Mouse (Mus musculus) c-Kit-positive CD71-positive TER-119-positive erythroid progenitor cells, embryonic 14.5 days (primary cell): Measurements from ENCODE around the gene Ubxn11.

Source experiments
- DNase-seq: peaks from one replicate; pipeline ENCODE4 v3.0.0-alpha.2; 2013; ENCODE audit warnings: low spot score

Ubxn11 gene

DNA sequence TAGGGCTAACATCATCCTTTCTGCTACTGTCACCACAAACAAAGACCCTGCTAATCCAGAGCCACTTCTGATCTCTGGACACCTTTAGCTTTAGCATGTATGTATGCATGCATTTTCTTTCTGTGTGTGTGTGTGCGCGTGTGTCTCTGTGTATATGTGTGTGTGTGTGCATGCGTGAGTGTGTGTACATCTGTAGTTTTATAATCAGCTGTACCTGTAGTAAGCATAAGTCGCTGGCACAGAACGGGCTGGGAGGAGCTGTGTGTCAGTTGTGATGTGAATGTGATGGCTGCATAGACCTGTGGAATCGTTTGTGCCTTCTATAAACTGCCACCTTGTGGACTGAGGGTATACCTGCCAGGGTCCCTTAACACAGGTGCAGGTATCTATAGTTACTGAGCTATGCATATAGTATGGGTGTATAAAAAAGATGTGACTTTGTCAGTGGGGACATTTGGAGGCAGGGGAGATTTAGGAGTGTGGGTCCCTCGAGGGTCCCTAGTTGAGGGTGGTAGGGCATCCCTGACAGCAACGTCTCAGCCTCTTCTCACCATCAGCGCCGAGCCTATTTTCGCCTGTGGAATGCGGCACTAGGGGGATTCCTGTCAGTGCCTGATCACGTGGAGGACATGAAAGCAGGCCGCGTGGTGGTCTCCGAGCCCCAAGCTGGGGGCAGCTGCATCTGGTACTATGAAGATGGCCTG lies 11.7 kb upstream of the Ubxn11 start:
- DNase-seq: no peak

GRCm38 (mm10) chr4:134091225-134091529 lies 11.2 kb upstream of the Ubxn11 start:
- no peak for DNase-seq

GRCm38 (mm10) chr4:134092382-134093288 lies 9.7 kb upstream of the Ubxn11 start:
- DNase-seq: peak; percentile 54

- DNase-seq: no peak
Observed at GRCm38 (mm10) chr4:134094004-134094564, 8.3 kb upstream of the Ubxn11 start.

GRCm38 (mm10) chr4:134094923-134095547 lies 7.3 kb upstream of the Ubxn11 start, which contains the start of gene Cd52:
Gene Cd52 (minus strand): TSS chr4:134095082.
- no peak for DNase-seq

GRCm38 (mm10) chr4:134096120-134096519 lies 6.2 kb upstream of the Ubxn11 start:
- DNase-seq: no peak

DNA sequence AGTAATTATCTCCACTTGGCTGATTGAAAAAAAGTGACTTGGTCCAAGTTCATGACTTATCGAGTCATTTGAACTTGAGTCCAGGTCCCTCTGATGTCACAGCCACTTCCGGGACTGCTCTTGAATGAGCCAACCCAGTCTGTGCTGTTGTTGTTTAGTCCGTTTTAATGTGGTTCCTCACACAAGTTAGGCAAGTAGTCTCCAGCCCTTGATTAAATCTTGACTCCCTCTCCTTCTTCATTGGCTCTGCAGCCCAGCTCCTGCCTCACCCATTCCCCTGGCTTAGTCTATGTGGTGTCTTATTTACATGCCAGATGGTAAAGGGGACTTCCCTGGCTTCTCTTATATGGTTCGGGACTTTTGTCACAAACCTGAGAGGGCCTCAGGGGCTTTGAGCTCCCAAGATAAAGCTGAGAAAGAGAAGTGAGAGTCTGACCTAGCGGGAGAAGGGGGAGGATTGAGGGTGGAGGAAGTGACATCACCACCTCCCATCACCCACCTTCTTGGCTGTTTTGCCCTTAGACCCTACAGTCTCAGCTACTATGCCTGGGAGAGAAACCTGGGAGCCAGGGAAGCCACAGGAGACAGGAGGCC lies 5.3 kb upstream of the Ubxn11 start:
- DNase-seq: no peak

DNA sequence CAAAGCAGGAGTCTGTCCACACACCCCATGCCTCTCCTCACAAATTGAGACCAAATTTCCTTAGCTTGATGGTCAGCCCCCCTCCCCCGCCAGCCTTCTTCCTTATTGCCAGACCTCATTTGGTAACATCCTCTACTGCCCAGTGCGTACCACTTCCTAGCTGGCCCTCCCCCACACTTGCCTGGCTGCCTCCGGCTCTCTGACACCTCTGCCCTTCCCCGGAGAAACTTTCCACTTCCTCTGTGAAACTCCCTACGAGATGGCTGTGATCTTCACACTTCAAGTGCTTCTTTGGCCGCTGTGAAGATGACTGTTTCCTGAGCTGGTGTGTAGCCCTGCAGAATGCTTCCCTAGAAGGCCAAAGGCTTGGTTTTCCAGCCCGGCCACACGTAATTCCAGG lies 3.7 kb upstream of the Ubxn11 start:
- DNase-seq: no peak

DNA sequence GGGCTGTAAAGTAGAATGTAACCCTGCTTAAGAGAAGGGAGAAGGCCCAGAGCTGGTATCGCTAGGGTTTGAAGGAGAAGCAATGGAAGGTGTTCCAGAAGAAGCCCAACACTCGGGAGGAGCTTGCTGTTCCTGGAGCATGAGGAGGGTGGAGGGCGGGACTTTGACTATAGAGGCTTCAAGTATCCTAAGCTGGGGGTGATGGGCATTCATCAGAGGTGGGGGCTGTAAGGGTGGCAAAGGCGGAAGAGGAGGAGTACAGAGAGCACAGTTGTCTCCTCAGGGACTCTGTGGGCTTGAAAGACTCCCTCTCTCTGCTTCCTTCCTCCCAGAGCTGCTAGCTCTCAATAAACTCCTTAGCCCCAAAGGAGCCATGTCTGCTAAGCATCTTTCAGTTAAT lies 2.1 kb upstream of the Ubxn11 start:
- DNase-seq: no peak

DNA sequence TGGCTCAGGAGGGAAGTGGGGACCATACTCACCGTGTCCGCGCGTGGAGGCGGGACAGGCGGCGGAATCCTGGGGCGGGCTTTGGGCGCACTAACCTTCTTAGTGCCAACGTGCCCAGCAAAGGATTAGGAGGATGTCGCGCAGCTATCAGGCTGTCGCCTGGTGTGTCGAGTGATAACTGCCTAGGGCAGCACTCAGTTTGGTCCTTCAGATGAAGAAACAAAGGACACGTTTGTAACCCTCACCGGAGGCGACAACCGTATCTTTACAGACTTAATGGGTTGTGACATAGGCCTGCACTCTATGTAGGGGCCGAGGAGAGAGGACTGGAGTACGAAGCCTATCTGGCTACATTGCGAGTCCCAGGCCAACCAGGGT lies 361 bp downstream of the Ubxn11 start:
- peak; percentile 63 for DNase-seq

DNA sequence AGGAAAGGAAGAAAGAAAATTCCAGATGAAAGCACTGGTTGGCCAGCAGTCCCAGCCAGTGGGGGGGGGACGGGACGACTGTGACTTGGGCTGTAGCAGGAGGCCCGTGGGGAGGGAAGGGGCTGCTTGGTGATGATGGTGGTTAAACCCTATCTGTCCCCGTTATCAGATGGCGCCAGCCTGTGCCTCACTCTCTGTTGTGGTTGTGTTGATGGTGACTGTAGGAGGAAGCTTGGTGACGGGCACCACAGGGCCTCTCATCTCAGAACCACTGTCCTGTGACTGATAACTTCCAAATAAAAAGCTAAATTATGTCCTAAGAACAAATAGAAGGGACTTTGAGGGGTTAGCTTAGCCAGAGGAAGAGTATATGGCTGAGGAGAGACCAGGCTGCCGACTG lies 3.7 kb downstream of the Ubxn11 start:
- DNase-seq: peak; percentile 40

- DNase-seq: no peak
Observed at GRCm38 (mm10) chr4:134107730-134108129, 5.4 kb downstream of the Ubxn11 start.

DNA sequence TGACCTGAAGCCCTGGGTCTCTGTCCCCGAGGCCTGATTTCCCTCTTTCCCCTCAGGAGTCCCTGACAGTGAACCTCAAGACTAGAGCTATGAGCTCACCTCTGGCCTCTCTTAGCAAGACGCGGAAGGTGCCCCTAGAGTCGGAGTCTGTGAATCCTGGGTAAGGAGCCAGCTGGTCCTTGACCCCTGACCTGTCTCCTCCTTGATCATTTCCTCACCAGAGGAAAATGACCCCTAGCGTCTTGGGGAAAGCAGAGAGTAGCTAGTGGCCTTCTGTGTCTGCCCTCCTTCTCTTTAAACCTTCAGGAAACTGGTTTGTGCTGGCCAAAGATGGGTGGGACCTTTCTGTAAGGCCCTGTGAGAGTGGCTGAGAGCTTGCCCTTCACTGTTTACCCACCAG lies 5.8 kb downstream of the Ubxn11 start:
- no peak for DNase-seq

GRCm38 (mm10) chr4:134110653-134111052 lies 8.3 kb downstream of the Ubxn11 start:
- DNase-seq: no peak

DNA sequence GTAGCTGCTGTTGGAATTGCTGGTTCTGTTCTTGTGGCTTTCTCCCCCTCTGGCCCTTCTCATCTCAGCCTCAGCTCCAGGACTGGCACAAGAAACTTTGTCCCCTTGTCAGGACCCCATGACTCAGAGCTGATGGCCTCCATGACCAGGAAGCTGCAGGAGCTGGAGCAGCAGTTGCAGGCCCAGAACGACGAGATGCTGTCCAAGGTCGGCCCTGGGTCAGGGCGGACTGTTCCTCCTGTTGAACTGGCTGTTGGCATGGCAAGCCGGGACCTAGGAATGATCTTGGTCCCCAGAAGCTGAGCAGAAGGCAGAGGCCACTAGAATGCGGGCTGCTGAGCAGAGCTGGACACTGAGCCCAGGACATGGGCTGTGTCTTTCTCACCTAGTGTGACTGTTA lies 10.0 kb downstream of the Ubxn11 start:
- DNase-seq: no peak

- DNase-seq: no peak
Observed at GRCm38 (mm10) chr4:134113356-134113994, 11.1 kb downstream of the Ubxn11 start.

- no peak for DNase-seq
Observed at GRCm38 (mm10) chr4:134114038-134114437, 11.7 kb downstream of the Ubxn11 start.

DNA sequence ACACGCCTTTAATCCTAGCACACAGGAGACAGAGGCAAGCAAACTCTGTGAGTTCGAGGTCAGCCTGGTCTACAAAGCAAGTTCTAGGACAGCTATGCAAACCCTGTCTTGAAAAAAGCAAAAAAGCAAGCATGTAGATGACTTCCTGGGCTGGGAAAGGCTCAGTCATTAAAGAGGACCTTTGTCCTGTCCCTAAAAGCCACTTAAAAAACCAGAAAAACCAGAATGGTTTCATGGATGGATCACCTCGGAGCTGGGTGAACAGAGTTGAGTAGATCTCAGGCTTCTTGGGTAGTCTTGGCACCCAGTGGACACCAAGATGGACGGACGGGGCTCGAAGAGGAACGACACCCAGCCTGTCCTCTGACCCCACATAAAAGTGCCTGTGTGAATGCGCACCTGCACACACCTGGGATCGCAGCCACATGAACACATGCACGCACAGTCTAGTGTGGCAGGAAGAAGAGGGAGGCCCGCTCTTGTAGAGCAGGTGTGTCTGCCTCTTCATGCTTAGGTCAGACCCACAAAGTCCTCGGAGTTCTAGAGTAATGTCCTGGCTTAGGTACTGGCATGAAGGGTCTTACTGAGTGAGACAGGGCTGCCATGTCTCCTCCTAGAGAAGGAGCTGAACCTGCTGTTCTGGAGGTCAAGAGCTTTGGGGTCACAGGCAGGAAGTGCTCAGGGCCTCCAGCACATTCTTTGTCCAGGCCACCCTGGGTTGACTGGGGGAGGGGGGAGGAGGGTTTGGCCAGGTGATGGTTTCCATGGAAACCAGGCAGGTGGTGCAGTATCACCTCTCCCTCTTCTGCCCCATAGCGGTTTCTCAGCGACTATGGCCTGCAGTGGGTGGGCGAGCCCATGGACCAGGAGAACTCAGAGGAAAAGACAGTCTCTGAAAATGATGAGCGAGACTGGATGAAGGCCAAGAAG lies 13.1 kb downstream of the Ubxn11 start:
- no peak for DNase-seq

DNA sequence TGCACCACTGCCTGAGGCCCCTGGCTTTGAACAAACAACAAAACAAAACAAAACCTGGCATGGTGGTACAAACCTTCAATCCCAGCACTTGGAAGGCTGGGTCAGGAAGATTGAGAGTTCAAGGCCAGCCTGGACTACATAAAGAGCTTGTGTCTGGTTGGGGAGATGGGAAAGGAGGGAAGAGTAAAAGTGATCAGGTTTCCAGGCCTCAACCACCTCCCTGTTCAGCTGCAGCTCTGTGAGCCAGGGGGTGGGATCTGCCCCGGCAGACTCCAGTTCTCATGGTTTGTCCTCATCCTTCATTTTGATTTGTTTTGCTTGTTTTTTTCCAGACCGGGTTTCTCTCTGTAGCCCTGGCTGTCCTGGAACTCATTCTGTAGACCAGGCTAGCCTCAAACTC lies 14.1 kb downstream of the Ubxn11 start:
- no peak for DNase-seq

DNA sequence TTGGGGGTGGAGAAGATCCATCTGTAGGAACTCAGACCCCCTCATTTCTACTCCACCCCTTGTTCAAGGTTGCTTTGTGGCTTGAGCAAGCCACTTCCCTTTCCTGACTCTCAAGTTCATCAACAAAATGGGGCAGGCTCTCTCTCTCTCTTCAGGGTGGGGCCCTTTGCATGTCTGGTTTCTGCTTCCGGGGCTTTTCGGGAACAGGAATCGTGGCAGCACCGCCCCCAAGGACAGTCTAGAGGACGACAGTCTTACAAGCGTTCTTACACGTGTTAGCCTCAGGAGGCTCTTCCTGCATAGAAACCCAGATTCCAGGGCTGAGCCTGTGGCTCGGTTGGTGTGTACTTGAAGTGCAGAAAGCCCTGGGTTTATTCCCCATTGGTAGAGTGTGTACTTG lies 14.6 kb downstream of the Ubxn11 start:
- DNase-seq: no peak
